Mouse (Mus musculus): ENCODE data around the gene Sag. TPM values are rescaled to one million over a fixed set of nuclear protein-coding genes. Genes with fewer than 3 reads are reported as not detected.

Gene Sag
- polyA plus RNA-seq, 1 experiment from 2014 or later, result 1.5 TPM

GRCm38 (mm10) chr1:87774845-87775244, 28.6 kb upstream of the Sag start:
- no peak for DNase-seq (ENCODE audit: low spot score, missing footprints)
- no peak for ATAC-seq (ENCODE audit: low FRiP score)
- H3K4me3 ChIP-seq (ENCODE audit: low read depth, low read length), result no peak overlapping the region
- no peaks in the 10 kb centered on the region for H3K9me3 ChIP-seq (ENCODE audit: control insufficient read depth, low read length)
- no peaks in the 10 kb centered on the region for H3K4me1 ChIP-seq (ENCODE audit: control insufficient read depth, insufficient read depth, low read length)
- H3K4me2 ChIP-seq, result no peak overlapping the region
- peaks cover 39% of the 10 kb centered on the region for H3K36me3 ChIP-seq (ENCODE audit: control insufficient read depth, insufficient read depth, low read length)
- WGBS, result 98% methylated on average over 7 of the region's 7 CpGs
- no peaks in the 10 kb centered on the region for H3K27me3 ChIP-seq (ENCODE audit: control insufficient read depth, insufficient read depth, low read length)
- H3K27ac ChIP-seq (ENCODE audit: low read depth, low read length), result no peak overlapping the region
- H3K9ac ChIP-seq (ENCODE audit: low read length), result no peak overlapping the region

GRCm38 (mm10) chr1:87779204-87779785, 24.2 kb upstream of the Sag start:
- no peak overlapping the region for H3K4me2 ChIP-seq
- peaks cover 29% of the 10 kb centered on the region for H3K36me3 ChIP-seq (ENCODE audit: control insufficient read depth, insufficient read depth, low read length)
- no peaks in the 10 kb centered on the region for H3K9me3 ChIP-seq (ENCODE audit: control insufficient read depth, low read length)
- H3K4me1 ChIP-seq (ENCODE audit: control insufficient read depth, insufficient read depth, low read length), result no peaks in the 10 kb centered on the region
- no peaks in the 10 kb centered on the region for H3K27me3 ChIP-seq (ENCODE audit: control insufficient read depth, insufficient read depth, low read length)
- H3K9ac ChIP-seq (ENCODE audit: low read length), result no peak overlapping the region
- no peak for ATAC-seq (ENCODE audit: low FRiP score)
- H3K27ac ChIP-seq (ENCODE audit: low read depth, low read length), result no peak overlapping the region
- WGBS, result 83% methylated on average over 5 of the region's 5 CpGs
- no peak for DNase-seq (ENCODE audit: low spot score, missing footprints)
- H3K4me3 ChIP-seq (ENCODE audit: low read depth, low read length), result no peak overlapping the region

- Histone ChIP-seq H3K27me3 (ENCODE audit: control insufficient read depth, insufficient read depth, low read length) (no peaks in the 10 kb centered on the region), H3K27ac (ENCODE audit: low read depth, low read length) (no peak overlapping the region), H3K36me3 (ENCODE audit: control insufficient read depth, insufficient read depth, low read length) (peaks cover 22% of the 10 kb centered on the region), H3K9me3 (ENCODE audit: control insufficient read depth, low read length) (no peaks in the 10 kb centered on the region), H3K9ac (ENCODE audit: low read length) (no peak overlapping the region), H3K4me3 (ENCODE audit: low read depth, low read length) (no peak overlapping the region), H3K4me1 (ENCODE audit: control insufficient read depth, insufficient read depth, low read length) (no peaks in the 10 kb centered on the region), H3K4me2 (no peak overlapping the region)
- ATAC-seq (ENCODE audit: low FRiP score) (no peak), DNase-seq (ENCODE audit: low spot score, missing footprints) (no peak)
- 92% methylated on average over 8 of the region's 8 CpGs for WGBS
Measured at GRCm38 (mm10) chr1:87785703-87786102, 17.8 kb upstream of the Sag start.

- DNase-seq (ENCODE audit: low spot score, missing footprints), result no peak
- H3K27me3 ChIP-seq (ENCODE audit: control insufficient read depth, insufficient read depth, low read length), result no peaks in the 10 kb centered on the region
Measured at GRCm38 (mm10) chr1:87786251-87786650, 17.2 kb upstream of the Sag start.

GRCm38 (mm10) chr1:87789665-87790064, 13.8 kb upstream of the Sag start:
- ATAC-seq (ENCODE audit: low FRiP score) (no peak), DNase-seq (ENCODE audit: low spot score, missing footprints) (no peak)
- no peak overlapping the region for H3K9ac ChIP-seq (ENCODE audit: low read length)
- peaks cover 26% of the 10 kb centered on the region for H3K36me3 ChIP-seq (ENCODE audit: control insufficient read depth, insufficient read depth, low read length)
- no peaks in the 10 kb centered on the region for H3K4me1 ChIP-seq (ENCODE audit: control insufficient read depth, insufficient read depth, low read length)
- no peak overlapping the region for H3K27ac ChIP-seq (ENCODE audit: low read depth, low read length)
- no peak overlapping the region for H3K4me2 ChIP-seq
- H3K9me3 ChIP-seq (ENCODE audit: control insufficient read depth, low read length), result no peaks in the 10 kb centered on the region
- WGBS, result 95% methylated on average over 8 of the region's 8 CpGs
- H3K4me3 ChIP-seq (ENCODE audit: low read depth, low read length), result no peak overlapping the region
- H3K27me3 ChIP-seq (ENCODE audit: control insufficient read depth, insufficient read depth, low read length), result no peaks in the 10 kb centered on the region

More at GRCm38 (mm10) chr1:87786251-87786650, 17.2 kb upstream of the Sag start:
- Histone ChIP-seq H3K36me3 (ENCODE audit: control insufficient read depth, insufficient read depth, low read length) (peaks cover 26% of the 10 kb centered on the region), H3K9me3 (ENCODE audit: control insufficient read depth, low read length) (no peaks in the 10 kb centered on the region), H3K4me2 (no peak overlapping the region), H3K27ac (ENCODE audit: low read depth, low read length) (no peak overlapping the region), H3K4me1 (ENCODE audit: control insufficient read depth, insufficient read depth, low read length) (no peaks in the 10 kb centered on the region), H3K9ac (ENCODE audit: low read length) (no peak overlapping the region), H3K4me3 (ENCODE audit: low read depth, low read length) (no peak overlapping the region)
- ATAC-seq (ENCODE audit: low FRiP score), result no peak
- WGBS, result 95% methylated on average over 7 of the region's 7 CpGs

GRCm38 (mm10) chr1:87792438-87793137, 10.9 kb upstream of the Sag start:
- Histone ChIP-seq H3K36me3 (ENCODE audit: control insufficient read depth, insufficient read depth, low read length) (peaks cover 12% of the 10 kb centered on the region), H3K27ac (ENCODE audit: low read depth, low read length) (no peak overlapping the region), H3K4me2 (no peak overlapping the region), H3K4me1 (ENCODE audit: control insufficient read depth, insufficient read depth, low read length) (no peaks in the 10 kb centered on the region), H3K9ac (ENCODE audit: low read length) (no peak overlapping the region), H3K27me3 (ENCODE audit: control insufficient read depth, insufficient read depth, low read length) (no peaks in the 10 kb centered on the region), H3K4me3 (ENCODE audit: low read depth, low read length) (no peak overlapping the region), H3K9me3 (ENCODE audit: control insufficient read depth, low read length) (no peaks in the 10 kb centered on the region)
- no peak for DNase-seq (ENCODE audit: low spot score, missing footprints)
- 85% methylated on average over 4 of the region's 4 CpGs for WGBS
- no peak for ATAC-seq (ENCODE audit: low FRiP score)

GRCm38 (mm10) chr1:87793138-87793449, 10.4 kb upstream of the Sag start:
- no peak overlapping the region for H3K27ac ChIP-seq (ENCODE audit: low read depth, low read length)
- no peak overlapping the region for H3K4me2 ChIP-seq
- no peak overlapping the region for H3K4me3 ChIP-seq (ENCODE audit: low read depth, low read length)
- H3K27me3 ChIP-seq (ENCODE audit: control insufficient read depth, insufficient read depth, low read length), result no peaks in the 10 kb centered on the region
- DNase-seq (ENCODE audit: low spot score, missing footprints) (no peak), ATAC-seq (ENCODE audit: low FRiP score) (no peak)
- no peak overlapping the region for H3K9ac ChIP-seq (ENCODE audit: low read length)
- no peaks in the 10 kb centered on the region for H3K4me1 ChIP-seq (ENCODE audit: control insufficient read depth, insufficient read depth, low read length)
- H3K9me3 ChIP-seq (ENCODE audit: control insufficient read depth, low read length), result no peaks in the 10 kb centered on the region
- 92% methylated on average over 6 of the region's 6 CpGs for WGBS
- peaks cover 12% of the 10 kb centered on the region for H3K36me3 ChIP-seq (ENCODE audit: control insufficient read depth, insufficient read depth, low read length)

- no peaks in the 10 kb centered on the region for H3K9me3 ChIP-seq (ENCODE audit: control insufficient read depth, low read length)
- no peak overlapping the region for H3K27ac ChIP-seq (ENCODE audit: low read depth, low read length)
- ATAC-seq (ENCODE audit: low FRiP score), result no peak
- no peak overlapping the region for H3K4me2 ChIP-seq
- peaks cover 2% of the 10 kb centered on the region; the same call in 1 of the 2 replicates for H3K36me3 ChIP-seq (ENCODE audit: control insufficient read depth, insufficient read depth, low read length)
- WGBS, result 100% methylated on average over 1 of the region's 1 CpGs
- H3K4me1 ChIP-seq (ENCODE audit: control insufficient read depth, insufficient read depth, low read length), result no peaks in the 10 kb centered on the region
- no peak for DNase-seq (ENCODE audit: low spot score, missing footprints)
- no peak overlapping the region for H3K4me3 ChIP-seq (ENCODE audit: low read depth, low read length)
- no peak overlapping the region for H3K9ac ChIP-seq (ENCODE audit: low read length)
- no peaks in the 10 kb centered on the region for H3K27me3 ChIP-seq (ENCODE audit: control insufficient read depth, insufficient read depth, low read length)
Measured at GRCm38 (mm10) chr1:87797702-87798101, 5.8 kb upstream of the Sag start.

GRCm38 (mm10) chr1:87798306-87798705, 5.2 kb upstream of the Sag start:
- H3K9me3 ChIP-seq (ENCODE audit: control insufficient read depth, low read length), result no peaks in the 10 kb centered on the region
- WGBS, result 90% methylated on average over 2 of the region's 2 CpGs
- H3K36me3 ChIP-seq (ENCODE audit: control insufficient read depth, insufficient read depth, low read length), result no peaks in the 10 kb centered on the region
- no peak for DNase-seq (ENCODE audit: low spot score, missing footprints)
- no peak overlapping the region for H3K4me2 ChIP-seq
- H3K27ac ChIP-seq (ENCODE audit: low read depth, low read length), result no peak overlapping the region
- ATAC-seq (ENCODE audit: low FRiP score), result no peak
- H3K27me3 ChIP-seq (ENCODE audit: control insufficient read depth, insufficient read depth, low read length), result no peaks in the 10 kb centered on the region
- H3K9ac ChIP-seq (ENCODE audit: low read length), result no peak overlapping the region
- H3K4me3 ChIP-seq (ENCODE audit: low read depth, low read length), result no peak overlapping the region
- no peaks in the 10 kb centered on the region for H3K4me1 ChIP-seq (ENCODE audit: control insufficient read depth, insufficient read depth, low read length)
